In genomic region chr9:41700683-41701082, GRCm38 (mm10) we compare ENCODE assay signal across 16 mouse cellular contexts.
DNase-seq lines count a peak whose midpoint lies in the region; ATAC-seq and TF ChIP-seq lines count a peak whose summit lies in the region.
"Had no signal": no experiment of that assay in that cellular context is flagged by ENCODE, and none has a peak within 500 bp of the region (broad histone marks: within the 10 kb centered on the region; RNA-seq: fewer than 3 reads in every experiment).

No protein-coding gene starts in this region.

- H3K27ac ChIP-seq in hindbrain, embryonic 10.5 days: peak overlapping the region; percentile 54
- H3K27ac ChIP-seq in hindbrain, embryonic 11.5 days (ENCODE audit: low read depth, low read length): no peak overlapping the region
- 0 out of 2 replicates have a peak overlapping the region, but pooled peaks have one; percentile 52 for H3K27ac ChIP-seq in embryonic facial prominence, embryonic 10.5 days (replicated peaks)
- H3K27ac ChIP-seq in hindbrain, postnatal 0 days: no peak overlapping the region
- no peak overlapping the region for H3K27ac ChIP-seq in intestine, embryonic 16.5 days (ENCODE audit: low read length)
- H3K27ac ChIP-seq: embryonic facial prominence, embryonic 15.5 days; limb, embryonic 10.5 days; stomach, embryonic 15.5 days had no signal

- 49% methylated on average over 6 of the region's 6 CpGs for WGBS in hindbrain, embryonic 10.5 days
- 39% methylated on average over 6 of the region's 6 CpGs for WGBS in hindbrain, embryonic 11.5 days
- WGBS in embryonic facial prominence, embryonic 10.5 days: 56% methylated on average over 6 of the region's 6 CpGs
- WGBS in hindbrain, postnatal 0 days: 13% methylated on average over 6 of the region's 6 CpGs
- 35% methylated on average over 6 of the region's 6 CpGs for WGBS in intestine, embryonic 16.5 days

- H3K36me3 ChIP-seq in hindbrain, embryonic 10.5 days: no peaks in the 10 kb centered on the region
- no peaks in the 10 kb centered on the region for H3K36me3 ChIP-seq in hindbrain, embryonic 11.5 days (ENCODE audit: control insufficient read depth, insufficient read depth, low read length)
- H3K36me3 ChIP-seq in embryonic facial prominence, embryonic 10.5 days (replicated peaks): no peaks in the 10 kb centered on the region
- no peaks in the 10 kb centered on the region for H3K36me3 ChIP-seq in hindbrain, postnatal 0 days (ENCODE audit: insufficient read depth, low read length)
- no peaks in the 10 kb centered on the region for H3K36me3 ChIP-seq in intestine, embryonic 16.5 days (ENCODE audit: control insufficient read depth, insufficient read depth, low read length)
- H3K36me3 ChIP-seq: embryonic facial prominence, embryonic 15.5 days; limb, embryonic 10.5 days; stomach, embryonic 15.5 days had no signal

- H3K4me3 ChIP-seq in hindbrain, embryonic 10.5 days: no peak overlapping the region
- H3K4me3 ChIP-seq in hindbrain, embryonic 11.5 days (ENCODE audit: low read depth, low read length): no peak overlapping the region
- H3K4me3 ChIP-seq in embryonic facial prominence, embryonic 10.5 days: no peak overlapping the region
- no peak overlapping the region for H3K4me3 ChIP-seq in hindbrain, postnatal 0 days (ENCODE audit: low read length)
- no peak overlapping the region for H3K4me3 ChIP-seq in intestine, embryonic 16.5 days (ENCODE audit: low read length)
- H3K4me3 ChIP-seq: embryonic facial prominence, embryonic 15.5 days; limb, embryonic 10.5 days; stomach, embryonic 15.5 days had no signal

- H3K9me3 ChIP-seq in hindbrain, embryonic 10.5 days: no peaks in the 10 kb centered on the region
- no peaks in the 10 kb centered on the region for H3K9me3 ChIP-seq in hindbrain, embryonic 11.5 days (ENCODE audit: control insufficient read depth, low read length)
- H3K9me3 ChIP-seq in embryonic facial prominence, embryonic 10.5 days: no peaks in the 10 kb centered on the region
- no peaks in the 10 kb centered on the region for H3K9me3 ChIP-seq in hindbrain, postnatal 0 days (ENCODE audit: low read length)
- H3K9me3 ChIP-seq in intestine, embryonic 16.5 days (ENCODE audit: control insufficient read depth, low read length): no peaks in the 10 kb centered on the region
- H3K9me3 ChIP-seq: embryonic facial prominence, embryonic 15.5 days; limb, embryonic 10.5 days; stomach, embryonic 15.5 days had no signal

- no peak overlapping the region for H3K4me2 ChIP-seq in hindbrain, embryonic 11.5 days (replicated peaks; ENCODE audit: low read depth, low read length)
- no peak overlapping the region for H3K4me2 ChIP-seq in hindbrain, postnatal 0 days (ENCODE audit: low read depth, low read length)
- H3K4me2 ChIP-seq in intestine, embryonic 16.5 days (ENCODE audit: low read depth, low read length): no peak overlapping the region
- H3K4me2 ChIP-seq: embryonic facial prominence, embryonic 15.5 days; stomach, embryonic 15.5 days had no signal

- no peak for TF ChIP-seq CTCF in hindbrain, postnatal 0 days (IDR thresholded peaks at IDR 0.05; ENCODE audit: low read depth)

- peaks cover 40% of the 10 kb centered on the region for H3K4me1 ChIP-seq in hindbrain, embryonic 10.5 days (replicated peaks)
- peaks cover 10% of the 10 kb centered on the region; the same call in 1 of the 2 replicates for H3K4me1 ChIP-seq in hindbrain, embryonic 11.5 days (replicated peaks; ENCODE audit: control insufficient read depth, insufficient read depth, low read length)
- H3K4me1 ChIP-seq in embryonic facial prominence, embryonic 10.5 days: peaks cover 47% of the 10 kb centered on the region
- peaks cover 15% of the 10 kb centered on the region for H3K4me1 ChIP-seq in hindbrain, postnatal 0 days (ENCODE audit: insufficient read depth, low read length)
- no peaks in the 10 kb centered on the region; the same call in 1 of the 2 replicates for H3K4me1 ChIP-seq in intestine, embryonic 16.5 days (ENCODE audit: control insufficient read depth, insufficient read depth, low read length)

- ATAC-seq in hindbrain, embryonic 11.5 days (ENCODE audit: low FRiP score): no peak
- peak; percentile 70 for ATAC-seq in hindbrain, postnatal 0 days
- no peak for ATAC-seq in intestine, embryonic 16.5 days
- ATAC-seq: Patski had no signal

- no peak overlapping the region for H3K9ac ChIP-seq in hindbrain, embryonic 11.5 days (ENCODE audit: low read depth, low read length)
- no peak overlapping the region for H3K9ac ChIP-seq in hindbrain, postnatal 0 days (replicated peaks; ENCODE audit: low read length)
- no peak overlapping the region for H3K9ac ChIP-seq in intestine, embryonic 16.5 days (ENCODE audit: low read depth, low read length)
- H3K9ac ChIP-seq: embryonic facial prominence, embryonic 15.5 days; stomach, embryonic 15.5 days had no signal

- no peak for DNase-seq in hindbrain, embryonic 10.5 days (ENCODE audit: low spot score)
- no peak for DNase-seq in hindbrain, embryonic 11.5 days (ENCODE audit: low spot score)
- DNase-seq in MN1 (ENCODE audit: low spot score): peak; percentile 36
- no peak for DNase-seq in embryonic facial prominence, embryonic 10.5 days (ENCODE audit: low spot score)
- peak; percentile 58 for DNase-seq in hindbrain, postnatal 0 days (ENCODE audit: low spot score)
- DNase-seq in cerebellum, adult 18-20 months: no peak
- DNase-seq in spleen, postnatal 36 days (ENCODE audit: low spot score in 2 of 2): no peak
- DNase-seq: adrenal gland, postnatal 14 days; cerebellum, adult 9-10 months; gastrocnemius, postnatal 14 days; lung, adult 2 months had no signal

- 0 out of 2 replicates have a peak, but pooled peaks cover 6% of the 10 kb centered on the region for H3K27me3 ChIP-seq in hindbrain, embryonic 10.5 days (ENCODE audit: insufficient read depth, poor library complexity, severe bottlenecking)
- H3K27me3 ChIP-seq in hindbrain, embryonic 11.5 days (ENCODE audit: control insufficient read depth, insufficient read depth, low read length): no peaks in the 10 kb centered on the region
- no peaks in the 10 kb centered on the region for H3K27me3 ChIP-seq in embryonic facial prominence, embryonic 10.5 days (replicated peaks; ENCODE audit: low read depth, poor library complexity, severe bottlenecking)
- H3K27me3 ChIP-seq in hindbrain, postnatal 0 days (ENCODE audit: insufficient read depth, low read length): no peaks in the 10 kb centered on the region
- H3K27me3 ChIP-seq in intestine, embryonic 16.5 days (replicated peaks; ENCODE audit: control insufficient read depth, insufficient read depth, low read length): no peaks in the 10 kb centered on the region
- H3K27me3 ChIP-seq: embryonic facial prominence, embryonic 15.5 days; Patski; stomach, embryonic 15.5 days had no signal

Comparison
In these comparisons a context has a peak if more than half of its experiments do, and no peak if none do; other contexts are left out.
1. DNase-seq: peak in MN1 (single experiment) and hindbrain, postnatal 0 days (single experiment); none in hindbrain, embryonic 10.5 days (single experiment), hindbrain, embryonic 11.5 days (single experiment), embryonic facial prominence, embryonic 10.5 days (single experiment), cerebellum, adult 18-20 months (0 of 2) and spleen, postnatal 36 days (0 of 2).
2. H3K27ac ChIP-seq: peak in hindbrain, embryonic 10.5 days (single experiment) and embryonic facial prominence, embryonic 10.5 days (single experiment); none in hindbrain, embryonic 11.5 days (single experiment), hindbrain, postnatal 0 days (single experiment) and intestine, embryonic 16.5 days (single experiment).